Mouse (Mus musculus): ENCODE results near the gene Sbno1.

DNA sequence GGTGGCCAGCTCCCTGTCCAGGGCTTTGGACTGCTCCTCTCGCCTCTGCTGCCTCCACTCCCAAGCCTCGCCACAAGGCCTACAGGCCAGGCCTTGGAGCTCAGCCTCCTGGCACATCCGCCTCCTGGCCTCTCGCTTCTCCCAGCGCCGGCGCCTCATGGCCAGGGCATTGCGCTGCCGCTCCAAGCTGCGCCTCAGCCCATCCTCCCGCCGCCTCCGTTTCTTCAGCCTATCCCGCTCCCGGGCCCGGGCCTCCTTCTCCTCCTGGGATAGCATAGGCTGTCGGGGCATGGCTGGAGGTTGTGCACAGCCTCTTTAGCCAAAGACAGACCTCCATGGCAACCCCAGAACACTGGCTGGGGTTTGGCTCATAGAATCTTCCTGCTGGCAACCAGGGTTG, 76.6 kb downstream of the Sbno1 start:
- no peak for TF ChIP-seq MYOG (IDR thresholded peaks at IDR 0.05; ENCODE audit: control insufficient read depth in 1 of 3, insufficient read depth in 1 of 3, insufficient read length in 2 of 3, low read depth in 2 of 3)
- TF ChIP-seq POLR2A (IDR thresholded peaks at IDR 0.05; ENCODE audit: insufficient read length, low read depth): no peak
- TF ChIP-seq MYOD1 (IDR thresholded peaks at IDR 0.05; ENCODE audit: control insufficient read depth in 1 of 3, insufficient read length in 2 of 3, low read depth in 2 of 3): no peak
- TF ChIP-seq SRF (IDR thresholded peaks at IDR 0.05; ENCODE audit: control insufficient read depth, insufficient read length, low read depth): no peak
